30 mouse cellular contexts compared by ENCODE assay signal in the genomic region with DNA sequence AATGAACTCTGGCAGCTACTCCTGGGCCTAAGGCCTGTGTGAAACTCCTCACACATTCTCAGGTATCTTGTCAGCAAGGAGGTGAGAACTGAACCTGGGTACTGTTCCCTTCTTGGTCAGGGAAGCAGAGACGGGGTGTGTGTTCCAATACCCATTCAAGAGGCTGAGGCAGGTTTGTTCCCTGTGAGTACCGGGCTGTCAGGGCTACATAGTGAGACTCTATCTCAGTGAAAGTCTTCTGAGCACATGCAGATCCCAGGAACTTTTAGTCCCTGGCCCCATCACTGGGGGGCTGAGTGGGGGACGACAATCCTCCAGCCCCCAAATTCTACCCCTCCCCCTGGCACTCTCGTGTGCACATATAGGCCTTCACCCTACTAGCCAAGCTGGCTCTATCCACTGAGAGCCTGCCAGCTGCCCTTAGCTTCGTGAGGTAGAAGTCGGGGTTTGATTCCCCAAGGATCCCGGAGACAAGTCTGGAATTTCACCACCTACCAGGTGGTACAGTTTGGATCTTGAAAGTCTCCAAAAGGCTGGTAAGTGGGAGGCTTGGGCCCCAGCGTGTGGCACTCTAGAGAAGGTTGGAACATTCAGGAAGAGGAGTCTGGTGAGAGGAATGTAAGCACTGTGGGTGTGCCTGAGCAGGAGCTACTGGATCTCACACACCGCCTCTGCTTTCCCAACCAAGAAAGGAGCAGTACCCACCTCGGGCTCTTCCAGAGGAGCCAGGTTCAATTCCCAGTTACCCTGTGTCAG. TPM values are rescaled to one million over a fixed set of nuclear protein-coding genes. Genes with fewer than 3 reads are reported as not detected.
DNase-seq lines count a peak whose midpoint lies in the region; ATAC-seq and TF ChIP-seq lines count a peak whose summit lies in the region.
"Had no signal": no experiment of that assay in that cellular context is flagged by ENCODE, and none has a peak within 500 bp of the region (broad histone marks: within the 10 kb centered on the region; RNA-seq: fewer than 3 reads in every experiment).

No protein-coding gene starts in this region.

- H3K27me3 ChIP-seq in intestine, embryonic 14.5 days (replicated peaks; ENCODE audit: control insufficient read depth, insufficient read depth, low read length) = no peaks in the 10 kb centered on the region
- H3K27me3 ChIP-seq in intestine, postnatal 0 days (replicated peaks; ENCODE audit: control insufficient read depth, insufficient read depth, low read length) = no peaks in the 10 kb centered on the region
- H3K27me3 ChIP-seq in megakaryocyte, embryonic 14.5 days (replicated peaks) = no peaks in the 10 kb centered on the region
- H3K27me3 ChIP-seq: CH12.LX; embryonic facial prominence, embryonic 13.5 days; hindbrain, embryonic 13.5 days; Patski had no signal

- DNase-seq in frontal cortex, postnatal 25 days (ENCODE audit: low spot score in 2 of 2) = no peak
- DNase-seq in intestine, embryonic 14.5 days (ENCODE audit: low spot score) = peak; percentile 36
- DNase-seq in telencephalon, adult 2 months (ENCODE audit: low read depth, low spot score) = peak; percentile 11
- DNase-seq: adrenal gland, postnatal 10 days; adrenal gland, postnatal 36 days; B cell, adult 2 months; cerebellum, adult 11 months; cerebellum, adult 2 months; cerebellum, adult 9-11 months; cerebellum, postnatal 36 days; embryo, embryonic 11 days; gastrocnemius, adult 2 months; gastrocnemius, postnatal 14 days; heart, adult 18-20 months; heart, postnatal 36 days had no signal

- TF ChIP-seq CTCF in intestine, postnatal 0 days (IDR thresholded peaks at IDR 0.05; ENCODE audit: low read depth) = no peak

- WGBS in intestine, embryonic 14.5 days = 83% methylated on average over 10 of the region's 10 CpGs
- 79% methylated on average over 10 of the region's 10 CpGs for WGBS in intestine, postnatal 0 days

- H3K4me3 ChIP-seq in intestine, embryonic 14.5 days (ENCODE audit: low read depth, low read length) = no peak overlapping the region
- no peak overlapping the region for H3K4me3 ChIP-seq in intestine, postnatal 0 days (ENCODE audit: low read depth, low read length)
- peak overlapping the region; percentile 33 for H3K4me3 ChIP-seq in megakaryocyte, embryonic 14.5 days (replicated peaks)
- H3K4me3 ChIP-seq: embryonic facial prominence, embryonic 10.5 days; embryonic facial prominence, embryonic 13.5 days; erythroblast, embryonic 14.5 days; gastrocnemius, adult 2 months; hindbrain, embryonic 10.5 days; hindbrain, embryonic 13.5 days had no signal

- H3K9me3 ChIP-seq in intestine, embryonic 14.5 days (ENCODE audit: control insufficient read depth, low read length) = no peaks in the 10 kb centered on the region
- H3K9me3 ChIP-seq in intestine, postnatal 0 days (ENCODE audit: control insufficient read depth) = no peaks in the 10 kb centered on the region
- H3K9me3 ChIP-seq in megakaryocyte, embryonic 14.5 days = no peaks in the 10 kb centered on the region
- H3K9me3 ChIP-seq: embryonic facial prominence, embryonic 13.5 days; G1E; hindbrain, embryonic 10.5 days; hindbrain, embryonic 13.5 days had no signal

- ATAC-seq in frontal cortex, adult (ENCODE audit: low TSS enrichment) = peak; percentile 74
- no peak for ATAC-seq in intestine, embryonic 14.5 days (replicated peaks; ENCODE audit: low FRiP score, low TSS enrichment, low read depth)
- ATAC-seq in intestine, postnatal 0 days = no peak
- ATAC-seq in megakaryocyte, adult 5-6 weeks (ENCODE audit: poor library complexity, severe bottlenecking) = no peak
- ATAC-seq: forebrain, embryonic 14.5 days; hindbrain, embryonic 16.5 days; intestine, embryonic 16.5 days; Patski had no signal

- H3K27ac ChIP-seq in intestine, embryonic 14.5 days (ENCODE audit: low read depth) = no peak overlapping the region
- no peak overlapping the region for H3K27ac ChIP-seq in intestine, postnatal 0 days (ENCODE audit: low read depth, low read length)
- H3K27ac ChIP-seq: embryonic facial prominence, embryonic 10.5 days; embryonic facial prominence, embryonic 13.5 days; gastrocnemius, adult 2 months; hindbrain, embryonic 10.5 days; hindbrain, embryonic 13.5 days had no signal

- no peak overlapping the region for H3K4me2 ChIP-seq in intestine, embryonic 14.5 days (ENCODE audit: low read length)
- no peak overlapping the region for H3K4me2 ChIP-seq in intestine, postnatal 0 days (replicated peaks; ENCODE audit: low read depth)
- H3K4me2 ChIP-seq: embryonic facial prominence, embryonic 13.5 days; hindbrain, embryonic 13.5 days had no signal

- no peak overlapping the region for H3K9ac ChIP-seq in intestine, embryonic 14.5 days (ENCODE audit: low read length)
- no peak overlapping the region for H3K9ac ChIP-seq in intestine, postnatal 0 days (ENCODE audit: low read depth, low read length)
- H3K9ac ChIP-seq: embryonic facial prominence, embryonic 13.5 days; hindbrain, embryonic 13.5 days had no signal

- no peaks in the 10 kb centered on the region for H3K4me1 ChIP-seq in intestine, embryonic 14.5 days (replicated peaks; ENCODE audit: control insufficient read depth, insufficient read depth, low read length)
- H3K4me1 ChIP-seq in intestine, postnatal 0 days (replicated peaks; ENCODE audit: control insufficient read depth, insufficient read depth, low read length) = peaks cover 14% of the 10 kb centered on the region
- H3K4me1 ChIP-seq in megakaryocyte, embryonic 14.5 days = peaks cover 64% of the 10 kb centered on the region
- H3K4me1 ChIP-seq: embryonic facial prominence, embryonic 10.5 days; embryonic facial prominence, embryonic 13.5 days; hindbrain, embryonic 10.5 days; hindbrain, embryonic 13.5 days had no signal

- no peaks in the 10 kb centered on the region for H3K36me3 ChIP-seq in intestine, embryonic 14.5 days (ENCODE audit: control insufficient read depth, insufficient read depth, low read length)
- no peaks in the 10 kb centered on the region for H3K36me3 ChIP-seq in intestine, postnatal 0 days (ENCODE audit: control insufficient read depth, insufficient read depth)
- H3K36me3 ChIP-seq in megakaryocyte, embryonic 14.5 days (replicated peaks; ENCODE audit: low read length) = peaks cover 39% of the 10 kb centered on the region
- H3K36me3 ChIP-seq: embryonic facial prominence, embryonic 10.5 days; embryonic facial prominence, embryonic 13.5 days; hindbrain, embryonic 10.5 days; hindbrain, embryonic 13.5 days had no signal

RNA-seq across cellular contexts. Expression of gene Gp9, which starts 2.9 kb away (rescaled TPM):
- 1.1 and 3.3 TPM in 2 replicates for polyA plus RNA-seq in intestine, embryonic 14.5 days (2014; fragmentation: Nextera tagmentation; extraction: Ambion mirVana)
- polyA plus RNA-seq in intestine, postnatal 0 days (2015; fragmentation: Nextera tagmentation; extraction: Ambion mirVana) = 2.1 and 2.3 TPM in 2 replicates
- polyA plus RNA-seq in megakaryocyte, embryonic 14.5 days (2012; ENCODE audit: insufficient read depth, low replicate concordance) = 2,862 and 6,438 TPM in 2 replicates
- total RNA-seq in megakaryocyte, adult 5-6 weeks (2015) = 0.16 and 1.2 TPM in 2 replicates
- 0.59 TPM in 1 of 2 replicates, not detected in the other for total RNA-seq in megakaryocyte, adult 5-6 weeks (2017)
- total RNA-seq: adrenal gland, postnatal 36 days; CH12.LX; gastrocnemius, adult 2 months; gastrocnemius, postnatal 14 days had no signal
- polyA plus RNA-seq: Patski had no signal

RNA-seq across cellular contexts. Expression of gene Rab43, which starts 31.2 kb away (rescaled TPM):
- polyA plus RNA-seq in intestine, embryonic 14.5 days (2014; fragmentation: Nextera tagmentation; extraction: Ambion mirVana) = 9.8 and 11.7 TPM in 2 replicates
- polyA plus RNA-seq in intestine, postnatal 0 days (2015; fragmentation: Nextera tagmentation; extraction: Ambion mirVana) = 25.5 and 25.9 TPM in 2 replicates
- polyA plus RNA-seq in megakaryocyte, embryonic 14.5 days (2012; ENCODE audit: insufficient read depth, low replicate concordance) = 27.5 and 77.6 TPM in 2 replicates
- total RNA-seq in megakaryocyte, adult 5-6 weeks (2015) = 36.4 and 40.7 TPM in 2 replicates
- total RNA-seq in megakaryocyte, adult 5-6 weeks (2017) = 12.7 and 13.3 TPM in 2 replicates

RNA-seq across cellular contexts. Expression of gene Efcc1, which starts 50.1 kb away (rescaled TPM):
- 0.59 and 1.4 TPM in 2 replicates for polyA plus RNA-seq in intestine, embryonic 14.5 days (2014; fragmentation: Nextera tagmentation; extraction: Ambion mirVana)
- 0.86 and 0.98 TPM in 2 replicates for polyA plus RNA-seq in intestine, postnatal 0 days (2015; fragmentation: Nextera tagmentation; extraction: Ambion mirVana)
- 1.2 TPM in 1 of 2 replicates, not detected in the other for polyA plus RNA-seq in megakaryocyte, embryonic 14.5 days (2012; ENCODE audit: insufficient read depth, low replicate concordance)
- total RNA-seq in megakaryocyte, adult 5-6 weeks (2015) = 0.39 TPM in 1 of 2 replicates, not detected in the other
- not detected in 2 replicates for total RNA-seq in megakaryocyte, adult 5-6 weeks (2017)
- total RNA-seq: CH12.LX had no signal
- polyA plus RNA-seq: erythroblast, embryonic 14.5 days; G1E had no signal

RNA-seq across cellular contexts. Expression of gene Gm45140, which starts 54.9 kb away (rescaled TPM):
- 2.6 and 3.7 TPM in 2 replicates for polyA plus RNA-seq in intestine, embryonic 14.5 days (2014; fragmentation: Nextera tagmentation; extraction: Ambion mirVana)
- polyA plus RNA-seq in intestine, postnatal 0 days (2015; fragmentation: Nextera tagmentation; extraction: Ambion mirVana) = 1.3 and 2.0 TPM in 2 replicates
- polyA plus RNA-seq in megakaryocyte, embryonic 14.5 days (2012; ENCODE audit: insufficient read depth, low replicate concordance) = 13.2 TPM in 1 of 2 replicates, not detected in the other
- 2.5 and 6.0 TPM in 2 replicates for total RNA-seq in megakaryocyte, adult 5-6 weeks (2015)
- 25.6 and 28.7 TPM in 2 replicates for total RNA-seq in megakaryocyte, adult 5-6 weeks (2017)

RNA-seq across cellular contexts. Expression of gene Isy1, which starts 57.9 kb away (rescaled TPM):
- polyA plus RNA-seq in intestine, embryonic 14.5 days (2014; fragmentation: Nextera tagmentation; extraction: Ambion mirVana) = 51.0 and 52.3 TPM in 2 replicates
- 24.5 and 26.4 TPM in 2 replicates for polyA plus RNA-seq in intestine, postnatal 0 days (2015; fragmentation: Nextera tagmentation; extraction: Ambion mirVana)
- 5.6 and 34.7 TPM in 2 replicates for polyA plus RNA-seq in megakaryocyte, embryonic 14.5 days (2012; ENCODE audit: insufficient read depth, low replicate concordance)
- 10.2 and 16.7 TPM in 2 replicates for total RNA-seq in megakaryocyte, adult 5-6 weeks (2015)
- 94.0 and 120 TPM in 2 replicates for total RNA-seq in megakaryocyte, adult 5-6 weeks (2017)

Comparison
In these comparisons a context has a peak if more than half of its experiments do, and no peak if none do; other contexts are left out.
1. DNase-seq: peak in intestine, embryonic 14.5 days (single experiment) and telencephalon, adult 2 months (single experiment); none in frontal cortex, postnatal 25 days (0 of 2).
2. RNA of gene Gp9, which starts 2.9 kb away (polyA plus RNA-seq): 2,862 to 6,438 TPM in megakaryocyte, embryonic 14.5 days; 1.1 to 3.3 TPM in intestine, embryonic 14.5 days and 2.1 to 2.3 TPM in intestine, postnatal 0 days; every median in the first group is over 100 times any median in the second.